ENCODE assay signal across 9 mouse cellular contexts in the genomic region with DNA sequence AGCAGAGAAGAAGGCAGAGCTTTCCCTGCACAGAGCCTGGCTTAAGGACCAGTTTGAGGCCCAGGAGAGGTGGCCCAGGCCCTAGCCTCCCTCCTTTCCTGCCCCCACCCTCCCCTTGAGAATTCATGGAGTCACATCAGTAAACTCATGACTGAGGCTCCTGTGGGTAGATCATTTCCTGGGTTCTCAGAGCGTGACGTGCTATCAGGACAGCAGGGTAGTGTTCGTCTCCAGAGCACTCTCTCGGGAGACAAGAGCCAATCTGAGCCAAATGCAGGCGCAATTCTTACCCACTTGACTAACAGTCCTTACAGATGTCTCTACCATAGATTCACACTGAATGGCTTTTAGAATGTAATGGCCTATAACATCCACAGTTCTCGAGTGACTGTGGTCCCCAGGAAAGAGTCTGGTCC. TPM values are rescaled to one million over a fixed set of nuclear protein-coding genes. Genes with fewer than 3 reads are reported as not detected.
DNase-seq lines count a peak whose midpoint lies in the region; ATAC-seq and TF ChIP-seq lines count a peak whose summit lies in the region.
"Had no signal": no experiment of that assay in that cellular context is flagged by ENCODE, and none has a peak within 500 bp of the region (broad histone marks: within the 10 kb centered on the region; RNA-seq: fewer than 3 reads in every experiment).

No protein-coding gene starts in this region.

- no peak overlapping the region for H3K4me2 ChIP-seq in limb, embryonic 14.5 days (replicated peaks; ENCODE audit: low read depth, low read length, severe bottlenecking)

- H3K4me1 ChIP-seq in embryonic fibroblast, embryonic 13.5 days (ENCODE audit: control insufficient read depth, insufficient read depth, low read length), result peaks cover 16% of the 10 kb centered on the region; the same call in 1 of the 2 replicates
- H3K4me1 ChIP-seq in limb, embryonic 14.5 days (ENCODE audit: control insufficient read depth, insufficient read depth, low read length), result peaks cover 19% of the 10 kb centered on the region

- TF ChIP-seq CTCF in embryonic fibroblast, embryonic 13.5 days (IDR thresholded peaks at IDR 0.05; ENCODE audit: borderline replicate concordance, insufficient read depth, low read length), result no peak

- ATAC-seq in limb, embryonic 14.5 days (ENCODE audit: low FRiP score, low read depth), result no peak

- peak overlapping the region; percentile 4; the same call in 1 of the 2 replicates for H3K9ac ChIP-seq in limb, embryonic 14.5 days (ENCODE audit: low read depth, low read length, severe bottlenecking)

- H3K27ac ChIP-seq in embryonic fibroblast, embryonic 13.5 days (ENCODE audit: insufficient read depth, low read length), result peak overlapping the region; percentile 84
- H3K27ac ChIP-seq in limb, embryonic 14.5 days (replicated peaks; ENCODE audit: low read depth, low read length), result no peak overlapping the region
- H3K27ac ChIP-seq: macrophage had no signal

- intact Hi-C loops in heart, postnatal 10 days (cut with DNase I), result no loop called here

- peak; percentile 36 to 50 for DNase-seq in heart, adult 18-20 months
- DNase-seq in heart, postnatal 10 days, result no peak
- peak; percentile 80 for DNase-seq in 3T3-L1 (ENCODE audit: low read depth, low spot score)
- no peak for DNase-seq in limb, embryonic 14.5 days (ENCODE audit: low spot score)
- no peak for DNase-seq in urinary bladder, postnatal 14 days (ENCODE audit: low spot score)
- DNase-seq in cerebellum, postnatal 25 days, result no peak
- no peak for DNase-seq in frontal cortex, postnatal 10 days (ENCODE audit: low spot score in 2 of 2)

- TF ChIP-seq POLR2A in embryonic fibroblast, embryonic 13.5 days (IDR thresholded peaks at IDR 0.05; ENCODE audit: low read depth, low read length), result no peak
- no peak for TF ChIP-seq POLR2A in limb, embryonic 14.5 days (IDR thresholded peaks at IDR 0.05; ENCODE audit: borderline replicate concordance, extremely low read depth, insufficient read depth, insufficient read length)

- no peaks in the 10 kb centered on the region for H3K9me3 ChIP-seq in limb, embryonic 14.5 days (ENCODE audit: control insufficient read depth, low read length)

- no peaks in the 10 kb centered on the region for H3K36me3 ChIP-seq in limb, embryonic 14.5 days (ENCODE audit: control insufficient read depth, insufficient read depth, low read length)

- H3K4me3 ChIP-seq in embryonic fibroblast, embryonic 13.5 days (ENCODE audit: insufficient read depth, low read length), result no peak overlapping the region
- H3K4me3 ChIP-seq in limb, embryonic 14.5 days (replicated peaks; ENCODE audit: low read length), result no peak overlapping the region

- WGBS in limb, embryonic 14.5 days, result 68% methylated on average over 6 of the region's 6 CpGs

- no peaks in the 10 kb centered on the region for H3K27me3 ChIP-seq in limb, embryonic 14.5 days (ENCODE audit: control insufficient read depth, insufficient read depth, low read length)

RNA-seq across cellular contexts. Expression of a gene that starts 18.1 kb away (rescaled TPM):
- total RNA-seq in heart, adult 18-20 months (2021), result 10 to 100 TPM in 1 of 2 experiments, 1 to 10 TPM in 1; 4.5 to 10.1 TPM
- total RNA-seq in heart, postnatal 10 days (2021), result 10 to 100 TPM in 1 of 2 experiments, 1 to 10 TPM in 1; 8.7 to 19.4 TPM
- polyA plus RNA-seq in embryonic fibroblast, embryonic 13.5 days (2011; ENCODE audit: insufficient read length, low read depth, missing spikeins), result 0.17 and 0.95 TPM in 2 replicates
- 16.1 and 21.5 TPM in 2 replicates for polyA plus RNA-seq in limb, embryonic 14.5 days (2012; rRNA removed)
- polyA plus RNA-seq in limb, embryonic 14.5 days (2014; fragmentation: Nextera tagmentation; extraction: Ambion mirVana), result 9.3 and 12.9 TPM in 2 replicates
- polyA plus RNA-seq: macrophage had no signal

RNA-seq across cellular contexts. Expression of a gene that starts 25.3 kb away (rescaled TPM):
- total RNA-seq in heart, adult 18-20 months (2021), result not detected
- total RNA-seq in heart, postnatal 10 days (2021), result under 1 TPM in 1 of 2 experiments, not detected in 1; 0.22 TPM
- polyA plus RNA-seq in embryonic fibroblast, embryonic 13.5 days (2011; ENCODE audit: insufficient read length, low read depth, missing spikeins), result not detected in 2 replicates
- 46.8 and 60.5 TPM in 2 replicates for polyA plus RNA-seq in limb, embryonic 14.5 days (2012; rRNA removed)
- 47.8 and 70.4 TPM in 2 replicates for polyA plus RNA-seq in limb, embryonic 14.5 days (2014; fragmentation: Nextera tagmentation; extraction: Ambion mirVana)
- polyA plus RNA-seq: macrophage had no signal

RNA-seq across cellular contexts. Expression of a gene that starts 45.0 kb away (rescaled TPM):
- under 1 TPM; 0.37 to 0.39 TPM for total RNA-seq in heart, adult 18-20 months (2021)
- total RNA-seq in heart, postnatal 10 days (2021), result under 1 TPM; 0.37 to 0.38 TPM
- not detected in 2 replicates for polyA plus RNA-seq in embryonic fibroblast, embryonic 13.5 days (2011; ENCODE audit: insufficient read length, low read depth, missing spikeins)
- polyA plus RNA-seq in limb, embryonic 14.5 days (2012; rRNA removed), result 0.68 and 1.1 TPM in 2 replicates
- 0.30 and 0.43 TPM in 2 replicates for polyA plus RNA-seq in limb, embryonic 14.5 days (2014; fragmentation: Nextera tagmentation; extraction: Ambion mirVana)
- polyA plus RNA-seq: macrophage had no signal

Comparison
In these comparisons a context has a peak if more than half of its experiments do, and no peak if none do; other contexts are left out.
1. DNase-seq: peak in heart, adult 18-20 months (2 of 2) and 3T3-L1 (single experiment); none in heart, postnatal 10 days (0 of 2), limb, embryonic 14.5 days (single experiment), urinary bladder, postnatal 14 days (single experiment), cerebellum, postnatal 25 days (0 of 2) and frontal cortex, postnatal 10 days (0 of 2).